Mouse (Mus musculus) ES-Bruce4 (cell line): ENCODE measurements around the gene H2-Ab1. TPM values are rescaled to one million over a fixed set of nuclear protein-coding genes. Genes with fewer than 3 reads are reported as not detected.

Experiments used
- H3K27ac ChIP-seq: 2 replicates; pipeline ENCODE4 v1.5.1; 2012; ENCODE audit warnings: low read length, inconsistent platforms; ENCODE audit not compliant: insufficient read depth
- H3K27me3 ChIP-seq: 2 replicates; pipeline ENCODE4 v1.6.1; 2012; ENCODE audit warnings: mild to moderate bottlenecking, low read length, inconsistent platforms; ENCODE audit not compliant: control insufficient read depth, poor library complexity, insufficient read depth, severe bottlenecking
- H3K36me3 ChIP-seq: 2 replicates; pipeline ENCODE4 v1.6.1; 2012; ENCODE audit warnings: inconsistent platforms, mild to moderate bottlenecking, low read length, moderate library complexity; ENCODE audit not compliant: control insufficient read depth, poor library complexity, insufficient read depth, severe bottlenecking
- H3K4me1 ChIP-seq: one replicate; pipeline ENCODE4 v1.8.1; 2011; ENCODE audit warnings: low read length; ENCODE audit not compliant: control insufficient read depth, insufficient read depth
- H3K4me3 ChIP-seq: 2 replicates; pipeline ENCODE4 v1.5.1; 2011; ENCODE audit warnings: low read depth, mild to moderate bottlenecking, low read length
- H3K9ac ChIP-seq: 2 replicates; pipeline ENCODE4 v1.6.1; 2012; ENCODE audit warnings: low read depth, mild to moderate bottlenecking, inconsistent platforms; ENCODE audit not compliant: poor library complexity, severe bottlenecking
- H3K9me3 ChIP-seq: replicated peaks from 2 replicates; pipeline ENCODE4 v1.6.1; 2012; ENCODE audit warnings: mild to moderate bottlenecking, low read length, inconsistent platforms; ENCODE audit not compliant: control insufficient read depth, poor library complexity, insufficient read depth, severe bottlenecking
- CTCF ChIP-seq: IDR thresholded peaks from one replicate; pipeline ENCODE4 v1.8.1; 2011; ENCODE audit warnings: low read depth, low read length
- EP300 ChIP-seq: IDR thresholded peaks from 2 replicates; pipeline ENCODE4 v1.6.1; 2011; ENCODE audit warnings: low read depth, low read length; ENCODE audit not compliant: insufficient read depth
- POLR2A ChIP-seq: IDR thresholded peaks from one replicate; pipeline ENCODE4 v1.8.1; 2011; ENCODE audit warnings: low read length; ENCODE audit not compliant: insufficient read depth
- polyA plus RNA-seq: library from polyadenylated mRNA; stranded (reverse); fragments of >200 nt; gene quantifications from 2 replicates; pipeline ENCODE4 v1.2.4, GENCODE M21; 2011; ENCODE audit warnings: low read depth; ENCODE audit not compliant: missing spikeins, insufficient read depth, insufficient read length

The H2-Ab1 gene
- polyA plus RNA-seq, 1 experiment, result 2.4 TPM

DNA sequence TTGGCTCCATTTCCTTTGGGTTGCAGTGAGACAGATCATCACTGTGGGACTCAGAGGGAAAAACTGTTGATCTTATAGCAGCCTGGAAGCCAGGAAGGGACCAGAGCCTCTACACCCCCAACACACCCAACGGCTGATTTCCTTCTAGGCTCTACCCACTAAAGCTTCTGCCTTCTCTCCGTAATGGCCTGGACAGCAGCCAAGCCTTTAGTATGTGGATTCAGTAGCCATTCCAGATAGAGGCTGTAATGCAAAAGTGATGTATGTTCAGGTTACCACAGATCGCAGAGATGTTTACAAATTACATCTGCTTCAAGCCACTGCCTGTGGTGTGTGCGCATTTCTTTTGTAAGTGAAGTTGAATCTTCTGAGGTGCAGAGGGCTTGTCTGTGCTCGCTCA is 3.1 kb downstream of the H2-Ab1 start:
- TF ChIP-seq CTCF (no peak), EP300 (no peak), POLR2A (no peak)

DNA sequence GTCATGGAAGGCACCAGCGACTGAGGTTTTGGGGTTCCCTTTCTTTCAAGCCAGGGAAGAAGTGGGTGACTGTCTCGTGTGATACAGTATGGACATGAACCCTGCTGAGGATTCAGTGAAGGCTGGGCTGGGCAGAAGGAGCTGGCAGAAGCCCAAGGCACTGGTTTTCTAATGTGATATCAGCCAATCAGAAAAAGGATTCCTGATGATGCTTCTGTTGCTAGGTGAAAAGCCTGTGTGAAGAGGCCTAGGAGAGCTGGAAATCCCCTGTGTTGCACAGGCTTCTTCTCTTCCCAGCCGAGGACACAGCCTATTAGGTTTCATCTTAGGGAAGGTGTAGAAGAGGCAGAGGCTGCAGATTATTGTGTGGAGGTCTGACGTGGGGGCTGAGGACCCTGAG is 4.0 kb downstream of the H2-Ab1 start:
- no peaks in the 10 kb centered on the region for H3K9me3 ChIP-seq
- H3K36me3 ChIP-seq, result no peaks in the 10 kb centered on the region
- no peaks in the 10 kb centered on the region for H3K4me1 ChIP-seq
- H3K27ac ChIP-seq, result no peak overlapping the region
- no peak overlapping the region for H3K4me3 ChIP-seq
- no peak overlapping the region for H3K9ac ChIP-seq
- TF ChIP-seq EP300 (no peak), POLR2A (no peak), CTCF (no peak)
- H3K27me3 ChIP-seq, result 0 out of 2 replicates have a peak, but pooled peaks cover 5% of the 10 kb centered on the region

More for the DNA sequence above, 3.1 kb downstream of the H2-Ab1 start:
- Histone ChIP-seq H3K27me3 (0 out of 2 replicates have a peak, but pooled peaks cover 5% of the 10 kb centered on the region), H3K4me3 (no peak overlapping the region), H3K27ac (no peak overlapping the region), H3K4me1 (no peaks in the 10 kb centered on the region), H3K9me3 (no peaks in the 10 kb centered on the region), H3K9ac (no peak overlapping the region), H3K36me3 (no peaks in the 10 kb centered on the region)

DNA sequence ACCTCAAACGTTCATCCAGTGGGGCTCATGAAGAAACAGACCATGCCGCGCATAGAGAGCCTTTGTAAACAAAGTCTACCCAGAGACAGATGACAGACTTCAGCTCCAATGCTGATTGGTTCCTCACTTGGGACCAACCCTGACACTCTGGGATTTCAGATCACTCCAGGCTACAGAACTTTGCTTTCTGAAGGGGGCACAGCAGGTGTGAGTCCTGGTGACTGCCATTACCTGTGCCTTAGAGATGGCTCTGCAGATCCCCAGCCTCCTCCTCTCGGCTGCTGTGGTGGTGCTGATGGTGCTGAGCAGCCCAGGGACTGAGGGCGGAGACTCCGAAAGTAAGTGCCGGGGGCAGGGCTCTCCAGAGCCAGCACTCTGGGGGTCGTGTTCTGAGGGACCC is 5.6 kb downstream of the H2-Ab1 start:
- Histone ChIP-seq H3K4me1 (no peaks in the 10 kb centered on the region), H3K9me3 (no peaks in the 10 kb centered on the region), H3K36me3 (no peaks in the 10 kb centered on the region), H3K27me3 (0 out of 2 replicates have a peak, but pooled peaks cover 5% of the 10 kb centered on the region), H3K4me3 (peak overlapping the region; percentile 65), H3K27ac (no peak overlapping the region), H3K9ac (no peak overlapping the region)
- TF ChIP-seq CTCF, result no peak
- TF ChIP-seq POLR2A, result no peak
- TF ChIP-seq EP300, result no peak

DNA sequence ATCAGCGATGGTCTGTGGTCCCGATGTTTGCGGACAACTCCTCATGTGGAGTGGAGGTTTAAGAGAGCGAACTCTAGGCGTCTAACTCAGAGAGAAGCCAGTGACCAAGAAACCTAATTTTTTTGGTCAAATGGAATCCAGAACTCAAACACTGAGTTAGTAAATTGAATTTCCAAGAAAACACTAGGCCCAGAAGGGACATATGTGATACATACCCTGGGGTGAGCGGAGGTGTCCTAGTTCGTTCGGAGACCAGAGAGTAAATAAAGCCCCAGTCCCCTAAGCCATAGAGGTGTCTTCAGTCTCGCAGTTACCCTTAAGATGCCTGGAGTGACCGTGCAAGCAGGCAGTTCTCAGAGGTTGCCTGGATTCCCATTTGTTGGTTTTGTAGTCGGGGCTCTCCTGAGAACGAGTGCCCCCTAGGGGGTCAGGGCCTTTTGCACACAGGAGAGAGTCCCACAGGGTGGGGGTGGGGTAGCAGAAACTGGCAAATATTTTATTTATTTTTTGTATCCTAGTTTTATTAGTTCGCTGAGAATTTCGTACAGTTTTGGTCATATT is 6.4 kb downstream of the H2-Ab1 start:
- Histone ChIP-seq H3K27ac (no peak overlapping the region), H3K36me3 (no peaks in the 10 kb centered on the region), H3K27me3 (0 out of 2 replicates have a peak, but pooled peaks cover 5% of the 10 kb centered on the region), H3K9ac (peak overlapping the region; percentile 51; the same call in 1 of the 2 replicates), H3K9me3 (no peaks in the 10 kb centered on the region), H3K4me3 (peak overlapping the region; percentile 65; the same call in 1 of the 2 replicates), H3K4me1 (no peaks in the 10 kb centered on the region)
- TF ChIP-seq CTCF (peak; percentile 46), POLR2A (no peak)

DNA sequence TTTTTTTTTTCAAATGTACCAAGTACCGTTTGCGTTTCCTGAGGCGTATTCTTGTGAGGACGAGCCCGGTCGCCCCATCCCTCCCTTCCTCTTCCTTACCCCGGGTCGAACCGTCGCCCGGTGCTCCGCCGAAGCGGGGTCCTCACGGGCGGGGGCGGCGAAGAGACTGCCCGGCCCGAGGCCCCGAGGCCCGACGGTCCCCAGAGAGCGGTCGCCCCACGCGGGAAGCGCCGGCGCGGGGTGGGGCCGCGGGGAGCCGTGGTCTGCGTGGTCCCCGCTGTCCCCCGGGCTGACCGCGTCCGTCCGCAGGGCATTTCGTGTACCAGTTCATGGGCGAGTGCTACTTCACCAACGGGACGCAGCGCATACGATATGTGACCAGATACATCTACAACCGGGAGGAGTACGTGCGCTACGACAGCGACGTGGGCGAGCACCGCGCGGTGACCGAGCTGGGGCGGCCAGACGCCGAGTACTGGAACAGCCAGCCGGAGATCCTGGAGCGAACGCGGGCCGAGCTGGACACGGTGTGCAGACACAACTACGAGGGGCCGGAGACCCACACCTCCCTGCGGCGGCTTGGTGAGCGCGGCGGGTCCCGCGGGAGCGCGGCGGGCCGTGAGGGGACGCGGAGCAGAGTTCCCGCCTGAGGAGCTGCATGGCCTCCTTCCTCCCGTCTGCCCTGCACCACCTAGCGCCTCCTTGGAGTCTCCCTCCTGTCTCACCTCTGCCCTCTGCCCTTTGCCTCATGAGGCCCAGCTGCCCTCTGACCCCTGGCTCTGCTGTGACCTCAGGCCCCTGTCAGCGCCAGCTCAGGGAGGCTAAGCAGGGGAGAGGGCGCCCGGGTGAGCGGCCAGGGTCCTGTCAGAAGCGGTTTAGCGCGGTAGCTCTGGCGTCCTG is 7.2 kb downstream of the H2-Ab1 start:
- Histone ChIP-seq H3K27ac (no peak overlapping the region), H3K4me3 (peak overlapping the region; percentile 71), H3K36me3 (no peaks in the 10 kb centered on the region), H3K9ac (peak overlapping the region; percentile 51), H3K9me3 (no peaks in the 10 kb centered on the region), H3K4me1 (no peaks in the 10 kb centered on the region), H3K27me3 (0 out of 2 replicates have a peak, but pooled peaks cover 5% of the 10 kb centered on the region)
- TF ChIP-seq CTCF (no peak), EP300 (no peak), POLR2A (no peak)

DNA sequence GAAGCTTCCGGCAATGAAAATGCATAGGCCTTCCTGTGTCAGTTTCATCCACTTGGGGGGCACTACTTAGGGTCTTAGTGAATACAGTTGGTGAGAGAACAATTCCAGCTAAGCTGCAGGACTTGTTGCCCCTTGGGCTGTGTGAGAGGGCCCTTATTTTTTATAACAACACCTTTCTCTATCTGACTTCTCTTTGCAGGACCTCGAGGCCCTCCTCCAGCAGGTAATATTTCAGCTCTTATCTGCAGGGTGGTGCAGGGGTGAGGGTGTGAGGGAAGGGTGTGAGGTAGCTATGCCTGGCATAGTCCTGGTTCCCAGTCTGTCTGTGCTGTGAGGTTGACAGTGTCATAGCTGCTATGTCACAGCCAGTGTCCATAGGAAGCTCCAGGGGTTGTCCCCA is 10.8 kb downstream of the H2-Ab1 start:
- Histone ChIP-seq H3K4me1 (no peaks in the 10 kb centered on the region), H3K27ac (no peak overlapping the region), H3K27me3 (0 out of 2 replicates have a peak, but pooled peaks cover 5% of the 10 kb centered on the region), H3K9me3 (no peaks in the 10 kb centered on the region), H3K36me3 (no peaks in the 10 kb centered on the region), H3K4me3 (no peak overlapping the region), H3K9ac (no peak overlapping the region)
- TF ChIP-seq EP300 (no peak), CTCF (no peak), POLR2A (no peak)
